Mouse (Mus musculus): Measurements from ENCODE around the gene Cphx3.
"Not testable (repeated sequence)": the region's sequence is repeated elsewhere in the genome, so short reads cannot be mapped to it uniquely, and the experiment has no call there.

The Cphx3 gene

GRCm38 (mm10) chr14:26173955-26174354 is 91.9 kb downstream of the Cphx3 start:
- DNase-seq (ENCODE audit: low read depth), result not testable (repeated sequence)

GRCm38 (mm10) chr14:26175028-26175427 is 92.9 kb downstream of the Cphx3 start:
- DNase-seq (ENCODE audit: low read depth), result not testable (repeated sequence)

- DNase-seq (ENCODE audit: low read depth), result not testable (repeated sequence)
Observed at GRCm38 (mm10) chr14:26181660-26182059, 99.6 kb downstream of the Cphx3 start.

GRCm38 (mm10) chr14:26182380-26182779 is 100.3 kb downstream of the Cphx3 start, which contains the start of gene Plac9b:
Gene Plac9b (minus strand): TSS chr14:26182480.
- not testable (repeated sequence) for DNase-seq (ENCODE audit: low read depth)

- DNase-seq (ENCODE audit: low read depth), result not testable (repeated sequence)
Observed at GRCm38 (mm10) chr14:26186638-26187037, 104.5 kb downstream of the Cphx3 start.

- DNase-seq (ENCODE audit: low read depth), result not testable (repeated sequence)
Observed at GRCm38 (mm10) chr14:26188361-26188760, 106.3 kb downstream of the Cphx3 start.

- DNase-seq (ENCODE audit: low read depth), result not testable (repeated sequence)
Observed at GRCm38 (mm10) chr14:26197851-26198250, 115.8 kb downstream of the Cphx3 start.

GRCm38 (mm10) chr14:26206197-26206925 is 124.3 kb downstream of the Cphx3 start:
- DNase-seq (ENCODE audit: low read depth), result not testable (repeated sequence)

GRCm38 (mm10) chr14:26206926-26207247 is 124.8 kb downstream of the Cphx3 start, which contains the start of gene Tmem254b:
Gene Tmem254b (minus strand): TSS chr14:26207041.
- DNase-seq (ENCODE audit: low read depth), result not testable (repeated sequence)

GRCm38 (mm10) chr14:26216233-26217000 is 134.3 kb downstream of the Cphx3 start:
- DNase-seq (ENCODE audit: low read depth), result not testable (repeated sequence)

GRCm38 (mm10) chr14:26237183-26237582 is 155.1 kb downstream of the Cphx3 start:
- DNase-seq (ENCODE audit: low read depth), result not testable (repeated sequence)

- DNase-seq (ENCODE audit: low read depth), result not testable (repeated sequence)
Observed at GRCm38 (mm10) chr14:26257756-26258617, 175.9 kb downstream of the Cphx3 start, which contains the start of gene Duxbl3. Gene Duxbl3 (plus strand): TSS chr14:26257962.

- not testable (repeated sequence) for DNase-seq (ENCODE audit: low read depth)
Observed at GRCm38 (mm10) chr14:26258729-26259128, 176.6 kb downstream of the Cphx3 start.

All from NIH3T3 (cell line).